Mouse (Mus musculus) forebrain, embryonic 10.5 days (tissue): Measurements from ENCODE around the gene Ubxn11. TPM values are rescaled to one million over a fixed set of nuclear protein-coding genes. Genes with fewer than 3 reads are reported as not detected.

Source experiments
- DNase-seq: peaks from one replicate; pipeline ENCODE4 v3.0.0-alpha.2; 2017; ENCODE audit warnings: low spot score; ENCODE audit errors: extremely low spot score
- H3K27ac ChIP-seq: fragments of 300-500 bp; sonication (generic); 2 replicates; pipeline ENCODE4 v1.5.1; 2016; ENCODE audit warnings: mild to moderate bottlenecking
- H3K27me3 ChIP-seq: fragments of 300-500 bp; sonication (generic); 2 replicates; pipeline ENCODE4 v1.6.1; 2016; ENCODE audit warnings: mild to moderate bottlenecking; ENCODE audit not compliant: poor library complexity, severe bottlenecking
- H3K36me3 ChIP-seq: fragments of 300-500 bp; sonication (generic); replicated peaks from 2 replicates; pipeline ENCODE4 v1.6.1; 2016; ENCODE audit warnings: mild to moderate bottlenecking, moderate library complexity
- H3K4me1 ChIP-seq: fragments of 300-500 bp; sonication (generic); 2 replicates; pipeline ENCODE4 v1.6.1; 2016
- H3K4me3 ChIP-seq: fragments of 300-500 bp; sonication (generic); 2 replicates; pipeline ENCODE4 v1.5.1; 2016; ENCODE audit warnings: mild to moderate bottlenecking, moderate library complexity
- H3K9me3 ChIP-seq: fragments of 300-500 bp; sonication (generic); 2 replicates; pipeline ENCODE4 v1.6.1; 2016; ENCODE audit warnings: mild to moderate bottlenecking, moderate library complexity
- WGBS: fragments of 180-500 bp; shearing (Covaris S2); methylation state at CpG from one replicate; pipeline ENCODE4 v1.1.7; 2016; 5-methylcytosine and 5-hydroxymethylcytosine counted together
- polyA plus RNA-seq: library from polyadenylated mRNA; unstranded; fragments of >200 nt; fragmentation: Nextera tagmentation; extraction: Ambion mirVana; gene quantifications from 2 replicates; pipeline ENCODE4 v1.2.1, GENCODE M21; 2016

The Ubxn11 gene
- polyA plus RNA-seq, 1 experiment from 2014 or later, result 7.3 TPM

DNA sequence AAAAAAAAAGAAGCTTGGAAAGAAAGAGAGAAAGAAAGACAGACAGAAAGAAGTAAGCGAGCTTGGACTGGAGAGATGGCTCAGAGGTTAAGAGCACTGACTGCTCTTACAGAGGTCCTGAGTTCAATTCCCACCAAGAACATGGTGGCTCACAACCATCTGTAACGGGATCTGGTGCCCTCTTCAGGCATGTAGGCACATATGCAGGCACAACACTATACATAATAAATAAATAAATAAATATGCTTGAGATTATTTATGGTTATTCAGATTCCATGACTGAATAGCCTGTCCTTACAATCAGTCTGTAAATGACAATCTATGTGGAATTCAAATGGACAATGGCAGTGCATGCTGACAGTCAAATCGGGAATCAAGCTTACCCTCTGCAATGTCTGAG lies 64.5 kb downstream of the Ubxn11 start:
- Histone ChIP-seq H3K4me3 (no peak overlapping the region), H3K36me3 (peaks cover 62% of the 10 kb centered on the region), H3K27ac (no peak overlapping the region), H3K4me1 (no peaks in the 10 kb centered on the region), H3K27me3 (no peaks in the 10 kb centered on the region), H3K9me3 (no peaks in the 10 kb centered on the region)
- WGBS, result 94% methylated on average over 3 of the region's 3 CpGs
- no peak for DNase-seq

DNA sequence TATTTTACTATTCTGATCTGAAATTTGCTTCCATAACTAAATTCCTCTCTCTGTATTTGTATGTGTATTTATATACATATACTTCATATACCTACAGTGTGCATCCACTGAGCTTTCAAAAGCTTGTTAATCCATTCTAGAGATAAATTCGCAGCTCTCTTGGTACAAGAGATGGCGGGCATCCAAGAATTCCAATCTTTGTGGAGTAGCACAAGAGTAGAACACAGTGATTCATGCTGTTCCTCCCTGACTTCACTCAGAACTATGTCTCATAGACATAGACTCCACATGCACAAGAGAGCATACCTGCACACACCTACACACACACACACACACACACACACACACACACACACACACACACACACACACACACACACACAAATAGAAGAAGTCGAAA lies 70.0 kb downstream of the Ubxn11 start:
- H3K9me3 ChIP-seq, result no peaks in the 10 kb centered on the region
- no peaks in the 10 kb centered on the region for H3K4me1 ChIP-seq
- WGBS, result 89% methylated on average over 3 of the region's 3 CpGs
- H3K27me3 ChIP-seq, result no peaks in the 10 kb centered on the region
- H3K27ac ChIP-seq, result no peak overlapping the region
- no peak overlapping the region for H3K4me3 ChIP-seq
- H3K36me3 ChIP-seq, result peaks cover 51% of the 10 kb centered on the region
- DNase-seq, result no peak

Other genes starting within 250 kb of the Ubxn11 start
- gene Rps6ka1, start 214.8 kb upstream of the Ubxn11 start, polyA plus RNA-seq, result 42.7 and 44.1 TPM in 2 replicates
- 3,760 and 3,774 TPM in 2 replicates for gene Hmgn2, start 133.9 kb upstream of the Ubxn11 start, polyA plus RNA-seq
- 40.3 and 41.9 TPM in 2 replicates for gene Dhdds, start 101.7 kb upstream of the Ubxn11 start, polyA plus RNA-seq
- gene Lin28a, start 83.7 kb upstream of the Ubxn11 start, polyA plus RNA-seq, result 21.6 and 25.7 TPM in 2 replicates
- gene Zfp683, start 48.7 kb upstream of the Ubxn11 start, polyA plus RNA-seq, result not detected in 2 replicates
- 1.7 and 3.5 TPM in 2 replicates for gene Crybg2, start 41.8 kb upstream of the Ubxn11 start, polyA plus RNA-seq
- 4.1 and 5.0 TPM in 2 replicates for gene Cd52, start 7.5 kb upstream of the Ubxn11 start, polyA plus RNA-seq
- 267 and 270 TPM in 2 replicates for gene Sh3bgrl3, start 26.2 kb downstream of the Ubxn11 start, polyA plus RNA-seq
- gene Cep85, start 84.5 kb downstream of the Ubxn11 start, polyA plus RNA-seq, result 34.3 and 35.5 TPM in 2 replicates
- gene Gm7534, start 100.4 kb downstream of the Ubxn11 start, polyA plus RNA-seq, result not detected in 2 replicates
- not detected in 2 replicates for gene Catsper4, start 124.8 kb downstream of the Ubxn11 start, polyA plus RNA-seq
- gene Cnksr1, start 135.8 kb downstream of the Ubxn11 start, polyA plus RNA-seq, result 0.97 and 1.1 TPM in 2 replicates
- gene E130218I03Rik, start 141.1 kb downstream of the Ubxn11 start, polyA plus RNA-seq, result 0.72 and 0.90 TPM in 2 replicates
- gene Zfp593, start 143.0 kb downstream of the Ubxn11 start, polyA plus RNA-seq, result 20.7 and 22.7 TPM in 2 replicates
- gene Gm30191, start 144.4 kb downstream of the Ubxn11 start, polyA plus RNA-seq, result 0.24 TPM in 1 of 2 replicates, not detected in the other
- gene Grrp1, start 151.5 kb downstream of the Ubxn11 start, polyA plus RNA-seq, result 8.3 and 8.4 TPM in 2 replicates
- gene Pdik1l, start 185.3 kb downstream of the Ubxn11 start, polyA plus RNA-seq, result 21.7 and 22.0 TPM in 2 replicates
- 0.22 and 0.84 TPM in 2 replicates for gene Trim63, start 212.6 kb downstream of the Ubxn11 start, polyA plus RNA-seq
- gene Slc30a2, start 240.6 kb downstream of the Ubxn11 start, polyA plus RNA-seq, result not detected in 2 replicates